Mouse (Mus musculus) thymus, adult 2 months (tissue): ENCODE results near the gene Zfp36l2.

Source experiments
- CTCF ChIP-seq: fragments of 200-500 bp; IDR thresholded peaks from 2 replicates; pipeline ENCODE4 v1.5.1; 2012; ENCODE audit warnings: mild to moderate bottlenecking, control low read depth, low read length, moderate library complexity, borderline replicate concordance; ENCODE audit not compliant: control insufficient read depth, poor library complexity, insufficient read depth; ENCODE audit errors: extremely low read depth
- POLR2A ChIP-seq: fragments of 200-500 bp; IDR thresholded peaks from 2 replicates; pipeline ENCODE4 v1.6.1; 2012; ENCODE audit warnings: mild to moderate bottlenecking, low read length, control low read depth, moderate library complexity; ENCODE audit not compliant: control insufficient read depth, poor library complexity, insufficient read depth; ENCODE audit errors: extremely low read depth

DNA sequence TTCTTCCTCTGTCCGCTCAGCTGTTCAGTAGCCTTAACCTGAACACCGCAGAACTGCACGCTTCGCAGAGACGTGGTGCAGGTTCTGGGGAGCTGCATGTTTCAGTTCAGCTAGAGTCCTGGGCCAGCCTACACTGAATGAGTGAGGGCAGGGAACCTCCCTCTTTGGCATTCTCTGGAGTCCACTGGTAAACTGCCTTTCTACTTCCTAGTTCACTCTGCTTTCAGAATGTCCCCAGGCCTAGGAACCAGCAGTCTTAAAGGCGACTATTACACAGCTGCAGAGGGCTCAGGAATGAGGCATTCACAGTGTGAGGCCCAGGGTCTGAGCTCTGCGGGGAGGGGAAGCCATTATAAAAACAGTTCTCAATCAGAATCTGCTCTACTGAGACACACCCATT, 15.6 kb upstream of the Zfp36l2 start:
- TF ChIP-seq CTCF (no peak), POLR2A (no peak)
